Mouse (Mus musculus) forelimb bud, embryonic 11.5 days (tissue): Measurements from ENCODE around the gene Gnb2.

Experiments used
- DNase-seq: peaks from one replicate; pipeline ENCODE4 v3.0.0-alpha.2; 2012; ENCODE audit warnings: low read depth, low spot score

Gene Gnb2

GRCm38 (mm10) chr5:137519691-137520550 lies 13.4 kb downstream of the Gnb2 start:
- no peak for DNase-seq

GRCm38 (mm10) chr5:137518436-137518835 lies 14.9 kb downstream of the Gnb2 start, which contains the start of gene Gigyf1:
Gene Gigyf1 (plus strand): TSS chr5:137518548.
- no peak for DNase-seq

DNA sequence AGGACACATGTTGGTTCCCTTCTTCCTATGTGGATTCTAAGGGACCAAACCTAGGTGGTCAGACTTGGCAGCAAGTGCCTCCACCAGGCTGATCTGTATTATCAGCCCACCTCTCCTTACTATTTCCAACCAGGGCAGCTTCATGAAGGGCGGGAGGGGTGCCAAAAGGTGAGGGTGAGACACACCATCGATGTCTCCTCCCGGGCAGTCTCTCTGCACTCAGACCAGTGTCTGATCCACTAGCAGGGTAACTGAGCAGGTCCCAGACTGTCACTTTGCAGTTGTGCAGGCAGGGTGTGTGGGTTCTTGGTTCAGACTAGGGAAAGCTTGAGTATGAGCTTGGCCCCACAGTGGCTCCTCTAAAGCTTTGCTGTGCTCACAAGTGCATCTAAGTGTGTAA lies 18.5 kb downstream of the Gnb2 start:
- no peak for DNase-seq

DNA sequence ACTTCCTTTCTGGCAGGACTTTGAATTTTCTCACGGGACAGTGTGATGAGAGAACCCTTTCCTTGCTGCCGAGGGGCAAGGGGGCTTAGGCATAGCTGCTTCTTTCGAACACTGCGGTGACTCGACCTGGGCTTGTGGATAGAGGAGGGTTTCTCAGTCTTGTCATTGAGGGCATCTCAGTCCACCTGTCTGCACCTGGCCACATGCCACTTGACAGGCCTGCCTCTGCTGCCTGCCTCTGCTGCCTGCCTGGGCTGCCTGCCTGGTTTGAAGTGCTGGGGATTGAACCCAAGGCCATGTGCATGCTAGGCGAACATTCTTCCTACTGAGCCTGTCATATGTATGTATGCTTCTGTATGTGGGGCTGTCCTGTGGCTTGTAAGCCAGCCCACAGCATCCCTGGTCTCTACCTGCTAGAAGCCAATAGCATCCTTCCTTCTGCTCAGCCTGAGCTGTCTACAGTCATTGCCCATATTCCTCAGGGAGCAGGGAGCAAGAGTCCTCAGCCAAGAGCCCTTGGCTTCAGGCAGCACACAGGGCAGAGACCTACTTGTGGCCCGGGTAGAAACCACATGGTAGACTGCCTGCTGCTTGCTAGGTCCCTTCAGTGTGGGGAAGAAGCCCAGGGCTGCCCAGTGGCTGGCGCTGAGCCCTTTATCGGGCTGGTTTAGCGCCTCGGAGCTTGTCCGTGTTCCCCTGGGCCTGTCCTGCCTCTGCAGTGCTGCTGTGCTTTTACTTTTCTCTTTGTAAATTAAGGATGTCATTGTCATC lies 19.2 kb downstream of the Gnb2 start:
- no peak for DNase-seq

DNA sequence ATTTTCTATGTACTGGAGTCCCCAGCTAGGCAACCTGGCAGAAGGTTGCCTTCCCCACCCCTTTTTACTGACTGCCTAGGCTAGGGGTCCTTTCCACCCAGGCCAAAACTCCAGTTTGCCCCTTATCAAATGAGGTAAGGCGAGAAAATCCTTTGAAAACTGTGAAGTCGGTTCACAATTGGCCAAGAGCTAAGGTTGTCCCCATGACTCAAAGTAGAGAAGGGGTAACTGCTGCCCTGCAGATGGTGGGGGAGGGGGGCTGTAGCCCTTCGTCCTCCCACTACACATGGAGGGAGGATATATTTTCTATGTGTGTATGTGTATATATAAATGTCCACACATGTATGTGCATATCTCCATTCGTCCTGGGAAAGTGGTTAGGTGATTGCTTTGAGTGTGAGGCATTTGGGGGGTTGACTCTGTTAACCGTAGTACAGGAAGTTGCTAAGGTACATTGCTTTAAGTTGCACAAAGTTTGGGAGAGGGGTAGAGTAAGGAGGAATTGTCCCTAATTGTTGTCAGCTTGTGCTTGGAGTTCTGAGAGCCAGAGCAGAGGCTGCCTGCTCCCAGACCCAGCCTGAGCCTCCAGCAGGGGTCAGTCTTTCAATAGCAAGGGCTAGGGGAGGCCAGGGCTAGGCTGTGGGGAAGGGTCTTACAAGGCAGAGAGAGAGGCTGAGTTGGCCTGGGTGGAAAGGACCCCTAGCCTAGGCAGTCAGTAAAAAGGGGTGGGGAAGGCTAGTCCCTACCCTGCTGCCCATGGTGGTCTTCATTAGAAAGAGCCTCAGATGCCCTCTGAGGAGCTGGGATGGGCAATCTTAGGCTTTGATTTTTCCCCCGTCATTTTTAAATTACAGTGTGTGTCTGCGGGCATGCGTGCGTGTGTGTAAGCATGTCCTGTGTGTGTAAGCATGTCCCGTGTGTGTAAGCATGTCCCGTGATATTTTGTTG lies 20.2 kb downstream of the Gnb2 start:
- DNase-seq, result peak; percentile 55

GRCm38 (mm10) chr5:137511706-137512105 lies 21.6 kb downstream of the Gnb2 start:
- DNase-seq, result no peak

DNA sequence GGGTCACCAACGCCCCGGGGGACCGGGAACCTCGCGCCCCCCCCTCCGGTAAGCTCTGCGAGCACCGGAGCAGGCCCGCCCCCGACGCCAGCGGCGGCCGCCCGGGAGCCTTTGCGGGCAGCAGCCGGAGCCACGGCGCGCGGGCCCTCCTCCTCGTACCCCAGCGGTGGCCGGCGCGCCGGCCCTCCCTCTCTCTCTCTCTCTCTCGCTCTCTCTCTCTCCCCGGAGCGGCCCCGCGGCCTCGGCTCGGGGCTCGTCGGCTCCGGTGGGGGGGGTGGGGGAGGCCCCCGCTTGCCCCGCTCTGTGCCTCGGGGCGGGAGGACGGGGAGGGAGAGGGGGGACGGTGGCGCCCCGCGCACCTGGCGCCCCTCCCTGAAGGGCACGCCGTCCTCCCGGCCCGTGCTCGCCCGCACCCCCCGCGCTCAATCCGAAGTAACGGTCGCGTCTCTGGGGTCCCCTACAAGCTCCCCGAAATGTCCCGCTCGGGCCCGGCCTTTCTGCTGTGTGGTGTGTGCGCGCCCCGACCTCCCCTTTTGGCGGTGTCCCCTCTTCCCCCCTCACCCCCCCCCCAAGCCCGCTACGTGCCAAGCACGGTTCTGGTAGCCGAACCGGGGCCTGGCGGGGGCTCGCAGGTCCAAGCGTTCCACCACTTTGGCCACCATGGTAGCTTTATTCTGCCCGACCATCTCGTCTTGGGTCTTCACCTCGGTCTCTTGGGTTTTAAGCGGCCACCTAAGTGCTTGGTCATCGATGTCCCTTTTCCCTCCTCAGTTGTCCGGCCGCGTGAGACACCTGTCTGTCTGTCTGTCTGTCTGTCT lies 22.5 kb downstream of the Gnb2 start:
- DNase-seq, result no peak

DNA sequence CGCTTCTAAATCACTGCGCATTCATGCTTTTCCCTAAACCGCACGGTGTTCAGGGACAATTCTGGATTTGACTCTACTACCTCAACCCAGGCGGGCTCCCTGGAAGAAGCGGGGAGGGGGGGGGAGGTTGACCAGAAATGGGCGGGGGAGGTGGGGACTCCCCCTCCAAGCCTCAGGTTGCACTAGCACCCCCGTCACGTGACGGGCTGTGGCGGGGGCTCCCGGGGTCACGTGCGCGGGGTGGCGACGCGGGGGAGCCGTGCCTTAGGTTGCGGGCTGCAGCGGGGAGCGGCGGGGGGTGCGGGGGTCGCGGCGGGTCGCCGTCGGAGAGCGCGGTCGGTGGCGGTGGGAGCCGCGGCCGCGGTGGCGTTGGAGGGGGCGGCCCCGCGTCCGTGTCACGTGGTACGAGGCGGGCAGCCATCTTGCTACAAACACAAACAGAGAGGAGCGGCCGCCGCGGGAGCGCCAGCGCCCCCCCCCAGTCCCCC lies 23.3 kb downstream of the Gnb2 start:
- no peak for DNase-seq

DNA sequence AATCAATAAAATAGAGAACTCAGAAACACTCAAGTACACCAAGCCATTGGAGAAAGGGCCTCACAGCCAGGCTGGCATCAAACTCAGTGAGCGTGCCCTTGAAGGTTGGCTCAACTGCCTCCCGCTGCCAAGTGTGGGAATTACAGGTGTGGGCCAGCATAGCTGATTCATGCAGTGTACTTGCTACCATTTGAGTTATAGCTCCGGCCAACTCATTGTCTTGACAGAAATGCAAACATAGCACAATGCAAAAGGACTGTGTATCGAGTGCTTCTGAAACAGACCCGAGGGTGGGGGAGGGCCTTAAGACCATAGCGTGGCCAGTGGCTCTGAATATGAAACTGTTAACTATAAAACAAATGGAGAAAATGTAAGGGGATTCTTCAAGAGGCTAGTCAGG lies 29.3 kb downstream of the Gnb2 start:
- DNase-seq, result no peak

DNA sequence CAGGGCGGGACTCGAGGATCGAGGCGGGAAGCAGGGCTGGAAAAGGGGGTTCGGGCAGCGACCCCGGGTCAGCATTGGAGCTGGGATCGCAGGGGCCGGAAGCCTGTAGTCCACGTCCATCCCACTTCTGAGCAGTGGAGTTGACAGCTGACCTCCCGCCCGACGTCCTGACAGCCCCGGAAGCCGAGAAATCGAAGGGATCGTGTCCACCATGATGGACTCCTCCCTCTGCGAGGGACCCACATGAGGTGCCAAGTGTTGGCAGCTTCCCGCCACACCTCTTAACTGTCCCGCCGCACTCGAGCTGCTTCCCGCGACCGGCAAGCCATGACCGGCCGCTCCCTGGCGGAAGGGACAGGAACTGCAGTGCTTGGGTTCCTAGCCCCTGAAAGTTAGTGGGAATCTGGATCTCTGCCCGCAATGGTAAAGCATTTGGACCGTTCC lies 30.6 kb downstream of the Gnb2 start:
- DNase-seq, result peak; percentile 85

DNA sequence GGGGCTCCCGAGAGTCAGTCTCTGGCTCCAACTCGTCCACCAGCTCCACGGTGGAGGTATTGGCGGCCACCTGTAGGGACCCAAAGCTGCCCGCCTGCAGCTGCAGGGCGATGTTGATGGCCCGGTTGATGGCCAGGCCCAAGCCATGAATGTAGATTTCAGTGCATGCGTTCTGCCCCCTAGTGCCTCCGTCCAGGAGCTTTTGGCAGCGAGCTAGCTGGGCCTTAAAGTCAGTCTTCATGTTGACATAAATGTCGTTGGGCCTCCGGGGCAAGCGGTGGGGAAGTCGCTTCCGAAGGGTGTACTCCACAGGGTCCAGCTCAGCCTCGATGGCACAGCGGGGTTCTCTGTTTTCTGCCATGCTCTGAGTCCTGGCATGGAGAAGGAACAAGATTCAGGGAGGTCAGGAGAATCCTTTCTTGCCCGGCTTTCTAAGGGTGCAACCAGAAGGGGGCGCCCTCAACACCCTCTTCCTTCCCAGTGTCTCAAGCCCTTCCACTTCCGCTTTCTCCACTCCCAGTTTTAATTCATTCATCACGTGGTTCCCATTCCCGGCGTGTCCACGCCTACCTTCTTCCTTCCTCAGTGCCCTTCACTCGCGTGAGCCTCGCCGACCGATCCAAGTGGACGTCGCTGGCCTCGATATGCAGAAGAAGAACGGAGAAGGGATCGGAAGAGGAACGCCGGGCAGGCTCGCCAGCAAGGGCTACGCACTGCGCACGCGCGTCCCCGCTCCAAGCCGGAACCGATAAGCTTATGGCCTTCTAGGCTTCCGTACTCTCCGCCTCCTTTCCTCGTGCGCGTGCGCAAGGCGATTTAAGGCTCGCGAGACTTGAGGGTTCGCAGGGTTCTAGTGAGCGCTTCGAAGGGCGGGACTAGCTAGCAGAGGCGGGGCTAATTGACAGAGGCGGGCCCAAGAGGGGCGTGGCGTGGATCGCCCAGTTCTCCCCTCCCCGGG lies 31.3 kb downstream of the Gnb2 start, which contains the start of gene Pop7:
Gene Pop7 (minus strand): TSS at position 810 of the 958 bp plus-strand sequence.
- DNase-seq, result peak; percentile 100

DNA sequence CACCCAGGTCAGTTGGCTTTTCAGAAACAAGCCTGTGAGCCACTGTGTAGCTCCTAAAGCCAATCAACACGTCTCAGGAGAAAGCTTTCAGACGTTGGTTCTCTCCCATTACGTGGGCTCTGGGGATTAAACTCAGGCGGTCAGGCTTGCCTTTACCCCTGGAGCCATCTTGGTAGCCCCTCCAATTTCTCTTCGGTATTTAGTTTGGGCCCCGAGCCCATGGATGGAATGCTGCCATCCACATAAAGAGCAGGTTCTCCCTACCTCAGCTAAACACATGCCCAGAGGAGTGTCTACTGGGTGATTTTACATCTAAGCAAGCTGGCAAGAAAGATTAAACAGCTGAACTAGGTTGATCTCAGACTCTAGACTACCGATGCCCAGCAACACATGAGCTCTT lies 33.1 kb downstream of the Gnb2 start:
- DNase-seq, result no peak

DNA sequence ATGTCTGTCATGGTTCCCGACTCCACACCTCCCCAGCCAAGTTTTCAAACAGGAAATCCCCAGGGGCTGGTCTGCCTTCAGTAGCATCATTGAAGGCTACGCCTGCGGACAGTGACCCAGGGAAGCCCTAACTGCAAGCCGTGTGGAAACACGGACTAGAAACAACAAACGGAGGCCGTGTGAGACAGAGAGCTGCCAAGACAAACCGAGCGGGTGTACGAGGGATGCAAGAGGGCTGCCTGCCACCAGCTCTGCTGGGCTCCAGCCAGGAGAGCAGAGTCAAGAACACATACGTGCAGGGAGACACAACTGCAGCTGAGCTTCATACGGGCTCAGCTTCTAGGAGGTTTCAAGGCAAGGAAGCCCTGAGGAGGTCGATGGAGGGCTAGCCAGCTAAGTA lies 39.5 kb downstream of the Gnb2 start:
- DNase-seq, result no peak

DNA sequence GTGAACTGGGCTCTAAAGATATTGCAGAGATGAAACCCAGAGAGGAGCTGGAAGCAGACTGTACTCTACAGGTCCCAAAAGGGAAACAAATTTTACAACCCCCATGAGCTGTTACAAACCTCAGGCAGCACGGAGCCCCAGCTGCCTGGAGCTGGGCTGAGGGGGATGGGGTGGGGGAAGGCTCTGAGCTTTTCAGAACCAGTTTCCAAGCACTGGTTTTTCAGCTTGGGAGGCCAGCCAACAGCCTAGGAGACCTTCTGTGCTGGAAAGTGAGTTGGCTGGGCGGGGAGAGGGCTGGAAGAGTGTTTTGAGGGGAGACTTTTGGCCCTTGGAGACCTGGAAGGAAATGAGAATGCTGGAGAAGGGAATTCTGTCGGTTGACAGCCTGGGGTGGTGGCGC lies 41.8 kb downstream of the Gnb2 start:
- DNase-seq, result no peak

- DNase-seq, result no peak
Measured at GRCm38 (mm10) chr5:137487616-137488015, 45.7 kb downstream of the Gnb2 start.

GRCm38 (mm10) chr5:137485851-137486155 lies 47.5 kb downstream of the Gnb2 start:
- DNase-seq, result no peak

- DNase-seq, result no peak
Measured at GRCm38 (mm10) chr5:137485071-137485850, 48.0 kb downstream of the Gnb2 start.

GRCm38 (mm10) chr5:137481897-137482296 lies 51.4 kb downstream of the Gnb2 start:
- no peak for DNase-seq

- DNase-seq, result peak; percentile 90
Measured at GRCm38 (mm10) chr5:137481138-137481537, 52.2 kb downstream of the Gnb2 start.
